Mouse (Mus musculus) cerebral cortex, adult 2 months (tissue): ENCODE results near the gene Pitpnm2.

Experiments used
- WGBS: fragments of 180-500 bp; shearing (Covaris S2); methylation state at CpG from one replicate; pipeline ENCODE4 v1.1.7; 2018; 5-methylcytosine and 5-hydroxymethylcytosine counted together

The Pitpnm2 gene

DNA sequence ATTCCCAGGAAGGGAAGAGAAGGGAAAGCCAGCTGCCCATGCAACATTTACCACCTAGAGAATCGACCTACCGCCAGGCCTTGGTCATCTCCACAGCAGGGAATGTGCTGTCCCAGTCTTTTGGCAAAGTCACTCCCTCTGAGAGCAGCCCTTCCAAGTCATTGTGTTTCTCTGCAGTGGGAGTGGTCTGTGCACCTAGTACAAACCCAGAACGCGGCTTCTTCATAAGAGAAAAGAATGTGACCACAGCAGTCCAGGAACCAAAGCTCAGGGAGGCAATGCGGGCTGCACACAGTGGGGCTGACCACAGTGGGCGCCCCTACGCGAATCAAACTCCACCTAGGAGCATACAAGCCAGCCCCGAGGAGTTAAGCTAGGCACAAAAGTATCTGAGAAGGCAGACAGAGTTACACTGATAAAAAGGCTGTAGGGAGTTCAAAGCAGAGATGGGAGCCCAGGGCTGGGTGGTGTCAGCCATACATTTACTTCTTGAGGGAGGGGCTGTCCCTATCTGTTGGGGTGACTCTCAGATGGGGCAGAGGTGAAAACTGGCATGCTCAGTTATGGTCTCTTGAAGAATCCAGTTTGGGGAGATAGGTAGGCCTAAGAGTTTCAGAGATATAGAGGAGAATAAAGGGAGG is 1.5 kb downstream of the Pitpnm2 start:
- 32% methylated on average over 9 of the region's 9 CpGs for WGBS

DNA sequence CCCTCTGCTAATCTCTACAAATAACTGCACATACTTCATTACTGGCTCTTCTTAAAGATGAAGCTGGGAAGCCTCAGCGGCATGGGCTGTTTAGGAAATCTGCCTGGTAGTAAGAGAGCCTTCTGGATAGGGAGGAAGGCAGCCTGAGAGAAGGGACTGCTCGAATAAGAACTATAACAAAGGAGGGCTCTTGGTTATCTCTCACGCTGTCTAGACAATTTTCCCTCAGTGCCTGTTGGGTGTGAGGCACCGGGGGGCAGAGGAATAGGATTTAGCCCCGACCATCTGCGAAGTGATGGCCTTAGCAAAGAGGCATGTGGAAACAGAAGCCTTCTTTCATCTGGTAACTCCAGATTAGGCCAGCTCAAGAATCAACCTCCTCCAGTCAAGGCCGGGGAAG is 2.3 kb downstream of the Pitpnm2 start:
- 46% methylated on average over 7 of the region's 7 CpGs for WGBS

DNA sequence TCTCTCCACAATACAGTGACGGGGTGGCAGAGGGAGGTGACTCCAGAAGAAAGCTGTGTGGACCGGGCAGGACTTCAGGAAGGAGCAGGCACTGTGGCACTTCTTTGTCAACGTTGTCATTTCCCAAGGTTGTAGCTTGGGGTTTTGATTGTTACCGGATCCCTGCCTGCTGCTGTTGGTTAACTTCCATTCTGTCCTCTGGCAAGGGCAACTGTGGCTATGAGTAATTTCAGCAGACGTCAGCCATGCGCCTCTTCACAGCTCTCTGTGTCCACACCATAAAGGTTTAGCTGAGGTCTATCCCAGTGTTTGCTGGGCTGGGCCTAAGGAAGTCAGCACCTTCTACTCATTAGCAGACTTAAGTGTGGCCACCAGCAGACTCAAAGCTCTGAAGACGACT is 4.7 kb downstream of the Pitpnm2 start:
- WGBS = 88% methylated on average over 7 of the region's 7 CpGs

GRCm38 (mm10) chr5:124244449-124244848 is 5.1 kb downstream of the Pitpnm2 start:
- WGBS = 94% methylated on average over 8 of the region's 8 CpGs

DNA sequence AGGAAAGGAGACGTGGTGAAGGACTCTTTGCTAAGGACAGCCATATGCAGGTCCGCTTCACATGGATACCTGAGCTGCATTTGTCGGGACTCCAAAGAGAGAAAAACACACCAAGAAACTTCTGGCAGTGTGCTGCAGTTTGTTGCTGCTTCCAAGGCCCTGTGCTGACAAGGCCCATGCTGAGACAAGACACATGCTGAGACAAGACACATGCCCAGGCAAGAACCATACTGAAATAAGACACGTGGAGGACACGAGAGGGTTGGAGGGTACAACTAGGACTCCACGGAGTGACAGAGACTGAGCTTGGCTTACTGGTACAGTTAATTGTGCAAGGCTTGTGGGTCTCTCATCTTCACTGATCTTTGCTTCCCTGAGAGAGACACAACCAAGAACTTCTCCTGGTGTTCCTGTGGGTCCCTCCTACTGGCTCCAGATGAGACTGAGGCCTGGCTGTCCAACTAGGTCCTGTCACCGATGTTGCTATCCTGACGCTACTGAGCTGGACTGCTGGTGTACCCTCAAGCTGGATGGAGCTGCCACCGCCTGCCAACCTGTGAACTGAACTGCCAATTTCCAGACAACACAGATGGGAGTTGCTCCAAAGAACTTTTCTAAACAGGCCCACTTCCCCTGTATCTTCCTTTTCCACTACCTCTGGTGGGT is 6.2 kb downstream of the Pitpnm2 start:
- WGBS = 79% methylated on average over 9 of the region's 9 CpGs

- WGBS = 38% methylated on average over 10 of the region's 10 CpGs
Measured at GRCm38 (mm10) chr5:124241686-124242444, 7.7 kb downstream of the Pitpnm2 start.

DNA sequence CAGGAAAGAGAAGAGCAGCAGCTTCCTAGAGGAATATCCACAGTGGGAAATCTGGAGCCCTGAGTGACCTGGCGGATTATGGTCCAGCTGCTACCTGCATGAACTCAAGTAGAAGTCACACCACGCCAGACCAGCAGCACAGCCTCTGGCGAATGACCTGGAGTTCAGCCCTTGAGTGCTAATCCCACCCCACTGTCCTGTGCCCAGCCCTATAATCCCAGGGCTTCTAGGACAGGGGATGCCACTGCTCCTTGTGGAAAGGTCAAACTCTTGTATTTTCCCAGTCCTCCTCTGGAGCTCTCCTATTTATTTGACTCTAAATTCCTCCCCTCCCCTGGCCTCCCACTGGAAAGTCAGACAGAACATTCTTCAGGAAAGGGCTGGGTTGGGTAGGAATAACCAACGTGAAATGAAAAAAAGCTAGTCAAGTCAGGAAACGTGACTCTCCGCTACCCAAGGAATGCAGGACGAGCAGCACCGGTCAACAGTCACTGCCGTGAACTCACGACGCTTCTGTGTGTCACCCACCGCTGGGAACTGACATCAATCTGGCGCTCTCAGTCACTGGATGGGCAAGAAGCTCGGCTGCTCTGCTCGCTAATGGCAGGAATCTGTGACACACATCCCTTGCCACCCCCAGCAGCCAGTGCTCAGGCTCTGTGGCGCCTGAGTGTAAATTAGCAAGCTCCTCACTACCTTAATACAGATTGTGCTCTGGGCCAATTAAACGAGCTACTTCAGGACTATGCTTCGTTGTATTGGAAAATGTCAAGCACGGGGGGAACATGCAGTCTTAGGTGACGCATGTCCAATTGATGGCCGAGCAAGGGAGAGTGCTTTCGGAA is 8.5 kb downstream of the Pitpnm2 start:
- 44% methylated on average over 22 of the region's 22 CpGs for WGBS

GRCm38 (mm10) chr5:124236180-124236579 is 13.4 kb downstream of the Pitpnm2 start:
- 83% methylated on average over 4 of the region's 4 CpGs for WGBS

GRCm38 (mm10) chr5:124234778-124235177 is 14.8 kb downstream of the Pitpnm2 start:
- WGBS = 97% methylated on average over 6 of the region's 6 CpGs

GRCm38 (mm10) chr5:124233874-124234661 is 15.5 kb downstream of the Pitpnm2 start:
- 59% methylated on average over 12 of the region's 12 CpGs for WGBS

DNA sequence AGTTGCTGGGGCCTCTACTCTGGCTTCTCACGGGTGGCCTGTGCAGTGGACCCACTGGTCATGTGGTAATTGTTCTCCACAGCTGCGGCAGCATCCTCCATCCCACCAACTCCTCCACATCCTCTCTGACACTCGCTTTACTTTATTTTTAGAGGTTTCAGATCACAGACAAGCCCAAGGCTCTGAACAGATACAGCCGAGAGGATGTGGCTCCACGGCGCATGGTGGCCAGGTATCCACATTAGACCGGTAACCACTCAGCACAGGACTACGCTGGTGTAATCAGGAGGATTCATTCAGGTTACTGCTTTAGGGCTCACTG is 16.5 kb downstream of the Pitpnm2 start:
- WGBS = 52% methylated on average over 8 of the region's 8 CpGs

DNA sequence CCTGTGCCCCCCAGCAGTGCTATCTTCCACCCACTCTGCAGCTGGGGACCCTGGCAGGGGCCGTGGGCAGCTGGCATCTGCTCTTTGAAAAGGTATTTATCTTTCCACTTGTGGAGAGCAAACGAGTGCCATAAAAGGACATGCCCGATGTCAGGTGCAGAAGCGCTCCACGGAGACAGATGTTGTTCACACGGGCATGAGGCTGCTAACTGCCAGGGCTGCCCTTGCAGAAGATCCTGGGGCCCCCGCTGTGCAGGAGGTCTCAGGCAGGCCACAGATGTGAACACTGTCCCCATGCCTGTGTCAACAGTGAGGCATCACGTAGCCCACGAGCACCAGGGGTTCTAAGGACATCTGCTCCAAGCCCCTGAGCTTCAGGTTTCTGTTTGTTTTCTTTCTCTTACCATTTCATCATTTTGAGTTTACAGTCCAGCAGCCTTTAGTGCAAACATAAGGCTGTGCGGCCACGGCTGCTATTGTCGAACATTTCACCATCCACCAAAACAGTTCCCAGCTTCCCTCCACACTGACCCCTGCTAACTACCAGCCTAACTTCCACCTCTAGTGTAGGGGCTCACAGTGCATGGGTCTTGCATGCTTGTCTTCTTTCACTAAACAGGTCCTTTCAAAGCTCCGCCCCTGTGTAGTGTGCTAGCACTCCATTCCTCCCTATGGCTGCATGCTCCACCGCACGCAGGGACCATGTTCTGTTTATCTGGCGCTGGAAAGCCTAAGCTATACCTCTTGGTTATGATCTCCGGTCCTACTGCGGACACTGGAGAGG is 17.0 kb downstream of the Pitpnm2 start:
- 57% methylated on average over 18 of the region's 18 CpGs for WGBS

DNA sequence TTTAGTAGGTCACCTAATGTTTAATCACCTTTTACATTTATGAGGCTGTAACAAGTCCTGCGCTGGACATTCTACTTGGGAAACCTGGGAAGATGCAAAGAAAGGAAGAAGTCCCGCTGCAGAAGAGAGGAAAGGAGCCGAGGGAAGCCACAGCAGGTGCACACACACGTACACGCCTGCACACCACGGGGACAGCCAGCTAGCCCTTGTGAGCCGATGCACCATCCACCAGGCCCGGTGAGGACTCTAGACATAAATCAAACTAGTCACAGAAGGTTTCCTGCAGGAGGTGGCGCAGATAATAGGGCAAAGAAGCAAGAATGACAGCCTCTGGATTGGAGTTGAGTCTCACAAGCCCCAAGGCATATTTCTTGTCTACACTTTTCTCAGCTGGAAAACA is 19.1 kb downstream of the Pitpnm2 start:
- WGBS = 81% methylated on average over 9 of the region's 9 CpGs

DNA sequence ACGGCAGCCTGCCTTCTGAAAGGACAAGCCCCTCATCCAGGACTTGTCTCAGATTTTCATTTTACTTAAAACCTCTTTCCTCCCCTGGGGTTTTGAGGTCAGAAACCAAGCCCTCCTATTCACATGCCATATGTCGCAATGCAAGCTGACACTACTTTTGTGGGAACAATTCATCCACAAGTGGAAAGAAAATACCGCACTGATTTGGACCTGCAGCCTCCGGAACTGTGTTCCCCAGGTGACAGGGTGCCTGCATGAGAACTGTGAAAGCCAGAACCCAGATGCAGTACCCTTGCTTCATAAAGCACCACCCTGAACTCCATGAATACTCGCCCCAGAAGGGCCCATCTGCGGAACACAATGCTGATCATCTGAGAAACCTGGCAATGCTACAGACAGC is 22.4 kb downstream of the Pitpnm2 start:
- 49% methylated on average over 6 of the region's 6 CpGs for WGBS

DNA sequence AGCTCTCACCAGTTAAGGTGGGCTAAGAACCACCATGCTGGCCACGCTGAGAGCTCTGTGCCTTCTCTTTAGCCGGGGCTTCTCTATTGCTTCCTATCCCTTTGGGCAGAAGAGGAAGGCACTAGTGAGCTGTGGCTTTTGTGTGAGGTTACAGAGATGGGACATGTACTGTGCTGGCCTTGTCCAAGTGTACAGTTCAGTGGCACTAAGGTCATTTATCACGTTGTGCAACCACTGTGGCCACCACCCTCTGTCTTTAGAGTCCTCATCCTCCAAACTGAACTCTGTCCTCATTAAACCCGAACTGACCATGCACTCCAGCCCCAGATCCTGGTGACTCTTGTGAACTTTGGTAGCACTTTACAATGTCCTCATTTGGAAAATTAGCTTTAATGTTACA is 23.1 kb downstream of the Pitpnm2 start:
- WGBS = 95% methylated on average over 4 of the region's 4 CpGs

DNA sequence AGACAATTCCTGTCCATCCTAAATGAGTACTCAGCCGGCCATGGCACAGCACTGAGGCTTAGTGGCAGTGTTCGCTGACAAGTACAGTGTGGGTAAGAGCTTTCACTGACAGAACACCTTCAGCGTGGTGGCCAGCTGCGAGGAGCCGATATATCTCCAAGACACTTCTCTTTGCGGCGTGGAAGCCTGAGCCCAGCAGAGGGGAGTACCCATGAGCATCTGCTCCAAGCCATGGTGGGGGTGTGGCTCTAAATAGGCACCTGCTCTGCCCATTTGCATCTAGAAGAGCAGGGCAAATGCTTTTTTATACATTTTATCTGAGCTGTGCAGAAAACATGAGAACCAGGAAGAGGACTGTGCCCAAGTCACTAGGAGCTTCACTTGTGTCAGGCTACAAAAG is 23.7 kb downstream of the Pitpnm2 start:
- 59% methylated on average over 7 of the region's 7 CpGs for WGBS

- WGBS = 26% methylated on average over 16 of the region's 16 CpGs
Measured at GRCm38 (mm10) chr5:124224321-124225092, 25.1 kb downstream of the Pitpnm2 start.

DNA sequence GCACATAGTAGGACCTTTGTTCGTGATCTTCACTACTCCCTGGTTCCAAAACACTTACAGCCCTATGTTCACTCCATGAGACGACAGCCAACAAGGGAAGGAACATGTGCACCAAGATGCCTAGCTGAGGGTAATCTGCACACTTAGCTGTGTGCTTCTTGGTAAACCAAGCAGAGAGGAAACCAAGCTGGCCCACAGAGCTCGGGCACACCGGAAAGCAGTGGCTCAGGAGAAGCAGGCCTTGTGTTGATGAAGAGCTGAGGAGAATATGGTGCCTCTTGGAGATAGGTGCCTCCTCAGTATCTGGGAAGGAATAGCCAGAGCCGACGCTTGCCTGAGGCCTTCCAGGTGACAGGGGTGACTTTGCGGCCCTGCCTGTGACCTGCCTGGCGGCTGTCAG is 26.0 kb downstream of the Pitpnm2 start:
- 91% methylated on average over 8 of the region's 8 CpGs for WGBS

GRCm38 (mm10) chr5:124222696-124223095 is 26.9 kb downstream of the Pitpnm2 start:
- 75% methylated on average over 11 of the region's 11 CpGs for WGBS

- 43% methylated on average over 7 of the region's 7 CpGs for WGBS
Measured at GRCm38 (mm10) chr5:124221736-124222040, 27.9 kb downstream of the Pitpnm2 start.
